Mouse (Mus musculus) gastrocnemius, postnatal 14 days (tissue): ENCODE data around the gene Casp8. TPM values are rescaled to one million over a fixed set of nuclear protein-coding genes. Genes with fewer than 3 reads are reported as not detected.
"Not testable (repeated sequence)": the region's sequence is repeated elsewhere in the genome, so short reads cannot be mapped to it uniquely, and the experiment has no call there.

Source experiments
- DNase-seq: peaks from one replicate; pipeline ENCODE4 v3.0.0; 2021; ENCODE audit warnings: mixed read lengths
- intact Hi-C: fragments of 180-260 bp; cut with DNase I; formaldehyde crosslinking; loops from one replicate; pipeline ENCODE4 v1.15.1; 2025; ENCODE audit warnings: low total_unique reads
- long read RNA-seq, 2 experiments: library from polyadenylated mRNA; stranded (forward); transcript quantifications; one replicate each; pipeline ENCODE4 v2.0.0; 2021
- total RNA-seq, 2 experiments: library from RNA; stranded (reverse); gene quantifications; 2 replicates each; pipeline ENCODE4 v1.2.3; 2021

Casp8 gene
- total RNA-seq, result 1 to 10 TPM; 6.6 to 8.0 TPM
- long read RNA-seq, experiment 1, partial matches to known transcripts, result 0 of 4 reads
- long read RNA-seq, experiment 1, other reads (novel, unspliced or antisense), result 0 of 4 reads
- long read RNA-seq, experiment 2, transcript Casp8-201 (9 exons, 2,585 nt), result major isoform, 6 of 6 reads
- long read RNA-seq, experiment 2, partial matches to known transcripts, result 0 of 6 reads
- long read RNA-seq, experiment 2, other reads (novel, unspliced or antisense), result 0 of 6 reads

- DNase-seq, result peak; percentile 41
- intact Hi-C loops, result no loop called here
Observed at GRCm38 (mm10) chr1:58795291-58796058, at the start of gene Casp8. Gene Casp8 (plus strand): TSS chr1:58795374.

DNA sequence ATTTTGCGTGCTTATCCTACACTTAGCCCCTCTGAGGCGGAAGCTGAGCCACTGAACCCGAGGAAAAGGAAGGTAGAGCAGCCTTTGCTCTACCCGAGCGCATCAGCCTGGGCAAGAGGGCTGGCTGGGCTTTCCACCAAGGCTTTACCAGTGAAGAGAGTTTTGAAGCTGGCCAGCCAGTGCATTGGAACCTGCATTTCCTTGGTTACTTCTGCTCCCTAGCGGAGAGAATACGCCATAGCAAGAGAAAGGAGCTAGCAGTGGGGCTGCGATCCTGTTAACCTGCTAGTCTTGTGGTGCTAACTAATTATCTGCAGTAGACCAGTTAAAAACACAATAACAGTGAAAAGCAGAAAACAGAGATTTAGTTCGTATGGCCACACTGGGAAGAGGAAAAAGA, 48.3 kb upstream of the Casp8 start:
- intact Hi-C loops, result no loop called here
- peak; percentile 37 for DNase-seq

DNA sequence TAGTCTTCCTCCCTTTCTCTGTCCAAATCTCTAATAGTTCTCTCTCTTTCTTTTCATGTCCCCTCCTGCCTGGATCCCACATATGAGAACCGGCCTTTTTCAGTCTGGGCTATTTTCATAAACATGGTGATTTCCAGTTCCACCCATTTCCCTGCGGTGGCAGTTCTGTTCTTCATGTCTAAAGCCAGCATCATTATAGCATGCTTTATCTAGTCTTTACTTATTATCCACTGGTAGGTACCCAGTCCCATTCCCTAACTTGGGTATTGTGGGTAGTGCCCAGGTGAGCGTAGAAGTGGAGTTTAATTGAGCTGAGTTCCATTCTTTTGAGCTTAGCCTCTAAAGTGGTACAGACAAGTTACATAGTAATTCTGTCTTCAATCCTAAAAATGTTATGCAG, 35.7 kb upstream of the Casp8 start:
- intact Hi-C loops, result no loop called here
- no peak for DNase-seq

GRCm38 (mm10) chr1:58760581-58760980, 34.6 kb upstream of the Casp8 start:
- DNase-seq, result no peak
- intact Hi-C loops, result no loop called here

DNA sequence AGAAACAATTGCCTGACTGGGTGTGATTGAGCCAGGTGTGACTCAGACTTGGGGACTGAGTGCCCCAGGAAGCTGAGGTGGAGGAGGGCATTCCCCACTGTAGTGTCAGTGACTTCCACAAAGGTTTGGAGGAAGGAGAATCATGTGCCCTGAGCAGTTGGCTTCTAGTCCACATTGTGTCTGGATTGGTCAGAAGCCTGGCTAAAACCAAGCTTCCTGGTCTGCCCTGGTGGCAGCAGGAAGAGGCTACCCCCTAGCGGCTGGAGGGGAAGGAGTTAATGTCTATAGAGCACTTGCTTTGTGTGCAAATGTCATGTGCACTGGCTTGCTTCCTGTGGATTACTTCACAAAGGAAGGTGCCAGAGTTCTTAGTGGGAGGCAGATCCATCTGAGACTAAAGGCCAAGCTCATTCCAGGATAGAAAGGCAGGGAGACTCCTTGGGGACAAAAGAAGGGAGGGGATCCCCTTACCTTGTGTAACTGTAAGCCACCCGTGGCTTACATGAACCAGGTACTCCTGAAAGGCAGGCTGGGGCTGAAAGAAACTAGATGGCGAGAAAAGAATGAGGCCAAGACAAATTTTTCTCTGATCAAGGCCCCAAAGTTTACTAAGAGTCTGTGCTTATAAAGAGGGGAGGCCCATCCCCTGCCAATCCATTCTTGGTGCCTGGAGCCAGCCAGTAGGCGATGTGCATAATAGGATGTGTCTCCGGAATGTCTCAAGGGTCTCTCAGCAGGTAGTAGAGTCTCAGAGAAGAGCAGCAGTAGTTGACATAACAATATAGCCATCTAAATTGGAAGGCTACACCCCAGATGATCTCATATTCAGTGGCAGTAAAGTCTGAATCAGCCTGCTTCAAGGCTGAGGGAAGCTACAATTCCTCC, 33.5 kb upstream of the Casp8 start:
- DNase-seq, result peak; percentile 19
- intact Hi-C loops, result not testable (repeated sequence)

DNA sequence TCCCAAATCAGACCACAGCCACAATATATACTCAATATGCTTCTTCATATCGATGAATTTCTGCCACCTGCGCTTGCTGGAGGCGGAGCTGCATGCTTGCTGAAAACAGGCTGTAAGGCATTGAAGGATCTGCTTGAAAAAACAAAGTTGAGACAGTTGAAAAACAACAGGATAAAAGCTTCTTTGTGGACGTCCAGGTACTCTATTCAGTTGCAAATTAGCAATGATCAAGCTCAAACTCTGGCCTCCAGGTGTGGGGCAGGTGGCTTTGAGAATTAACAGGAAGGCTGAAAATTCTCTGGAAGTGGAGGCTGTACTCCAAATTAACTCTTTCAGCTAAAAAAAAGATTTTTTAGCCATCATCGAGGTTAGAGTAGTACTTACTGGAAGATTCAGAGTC, 32.6 kb upstream of the Casp8 start:
- no peak for DNase-seq
- intact Hi-C loops, result no loop called here

DNA sequence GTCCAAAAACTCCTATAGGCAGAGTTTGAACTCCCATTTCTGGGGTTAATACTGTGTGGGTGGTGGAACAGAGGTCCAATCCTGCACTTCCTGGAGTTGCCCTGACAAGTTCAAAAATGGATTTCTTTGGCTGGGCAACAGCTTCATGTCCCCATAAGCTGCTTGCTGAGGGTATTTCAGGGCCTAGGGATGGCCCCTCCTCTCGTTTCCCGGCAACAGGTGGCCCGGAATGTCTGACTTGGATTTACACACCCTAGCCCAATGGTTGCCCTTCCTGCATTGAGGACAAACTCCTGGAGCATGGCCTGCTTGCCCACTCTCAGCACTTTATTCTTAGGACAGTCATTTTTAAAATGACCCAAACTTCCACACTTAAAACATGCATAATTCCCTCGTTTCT, 28.7 kb upstream of the Casp8 start:
- DNase-seq, intact Hi-C loops: not testable (repeated sequence)

DNA sequence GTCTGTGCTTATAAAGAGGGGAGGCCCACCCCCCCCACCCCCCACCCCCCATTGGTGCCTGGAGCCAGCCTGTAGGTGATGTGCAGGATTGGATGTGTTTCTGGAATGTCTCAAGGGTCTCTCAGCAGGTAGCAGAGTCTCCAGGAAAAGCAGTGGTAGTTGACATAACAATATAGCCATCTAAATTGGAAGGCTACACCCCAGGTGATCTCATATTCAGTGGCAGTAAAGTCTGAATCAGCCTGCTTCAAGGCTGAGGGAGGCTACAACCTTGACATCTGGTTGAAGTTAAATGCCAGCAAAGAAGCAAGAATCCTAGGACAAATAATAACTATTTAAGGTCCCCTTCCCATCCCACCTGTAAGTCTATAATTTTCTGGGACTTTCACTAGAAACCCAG, 26.0 kb upstream of the Casp8 start:
- DNase-seq, result no peak
- intact Hi-C loops, result no loop called here

GRCm38 (mm10) chr1:58769701-58770100, 25.5 kb upstream of the Casp8 start:
- no peak for DNase-seq
- intact Hi-C loops, result loop anchor here (5.0 kb wide), 2 partner anchors 373 to 468 kb away; partner anchors contain the start of gene Als2

GRCm38 (mm10) chr1:58770111-58770720, 25.0 kb upstream of the Casp8 start:
- intact Hi-C loops, result loop anchor here (5.0 kb wide), 2 partner anchors 372 to 467 kb away; partner anchors contain the start of gene Als2

DNA sequence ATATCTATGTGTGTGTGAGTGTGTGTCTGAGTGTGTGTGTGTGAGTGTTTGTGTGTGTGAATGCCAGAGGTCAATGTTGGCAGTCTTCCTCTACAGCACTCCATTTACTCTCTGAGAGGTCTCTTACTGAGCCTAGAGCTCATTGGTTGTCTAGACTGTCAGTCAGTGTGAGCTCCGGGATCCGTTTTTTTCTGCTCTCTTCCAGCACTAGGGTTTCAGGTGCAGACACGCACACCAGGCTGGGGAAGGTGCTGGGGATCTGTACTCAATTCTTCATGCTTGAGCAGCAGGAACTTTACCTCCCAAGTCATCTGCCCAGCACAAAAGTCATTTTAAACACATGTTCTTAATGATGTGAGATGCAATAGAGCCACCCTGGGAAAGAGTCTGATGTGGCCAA, 23.1 kb upstream of the Casp8 start:
- no peak for DNase-seq

More at GRCm38 (mm10) chr1:58770111-58770720, 25.0 kb upstream of the Casp8 start:
- DNase-seq, result no peak

DNA sequence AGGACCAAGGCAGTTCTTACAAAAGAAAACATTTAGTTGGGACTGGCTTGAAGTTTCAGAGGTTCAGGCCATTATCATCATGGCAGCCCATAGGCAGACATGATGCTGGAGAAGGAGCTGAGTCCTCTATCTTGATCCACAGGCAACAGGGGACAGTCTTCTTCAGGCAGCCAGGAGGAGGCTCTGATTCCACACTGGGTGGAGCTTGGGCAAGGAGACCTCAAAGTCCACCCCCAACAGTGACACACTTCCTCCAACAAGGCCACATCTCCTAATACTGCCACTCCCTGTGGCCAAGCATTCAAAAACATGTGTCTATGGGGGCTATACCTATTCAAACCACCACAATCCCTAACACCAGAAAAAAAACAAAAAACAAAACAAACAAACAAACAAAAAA, 21.9 kb upstream of the Casp8 start:
- intact Hi-C loops, result loop anchor here (5.0 kb wide), 2 partner anchors 369 to 464 kb away; partner anchors contain the start of gene Als2
- no peak for DNase-seq

More for the DNA sequence above, 23.1 kb upstream of the Casp8 start:
- intact Hi-C loops, result loop anchor here (5.0 kb wide), 2 partner anchors 370 to 465 kb away; partner anchors contain the start of gene Als2

- intact Hi-C loops, result loop anchor here (5.0 kb wide), 2 partner anchors 368 to 463 kb away; partner anchors contain the start of gene Als2
- no peak for DNase-seq
Observed at GRCm38 (mm10) chr1:58773905-58774304, 21.3 kb upstream of the Casp8 start.

DNA sequence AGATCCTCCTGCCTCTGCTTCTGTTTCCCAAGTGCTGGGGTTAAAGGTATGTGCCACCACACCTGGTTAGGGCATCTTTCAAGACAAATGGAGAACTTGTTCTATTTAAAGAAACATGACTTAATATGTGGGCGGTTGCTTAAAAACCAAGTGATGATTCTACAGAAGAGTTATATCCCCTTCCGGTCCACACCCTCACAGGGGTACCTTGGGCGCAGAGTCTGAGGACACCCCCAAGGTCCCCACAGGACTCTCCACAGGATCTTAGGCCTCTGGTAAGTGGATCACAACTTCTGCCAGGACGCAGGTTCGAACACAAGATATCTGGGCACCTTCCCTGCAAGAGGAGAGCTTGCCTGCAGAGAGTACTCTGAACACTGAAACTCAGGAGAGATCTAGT, 19.8 kb upstream of the Casp8 start:
- no peak for DNase-seq
- intact Hi-C loops, result no loop called here

DNA sequence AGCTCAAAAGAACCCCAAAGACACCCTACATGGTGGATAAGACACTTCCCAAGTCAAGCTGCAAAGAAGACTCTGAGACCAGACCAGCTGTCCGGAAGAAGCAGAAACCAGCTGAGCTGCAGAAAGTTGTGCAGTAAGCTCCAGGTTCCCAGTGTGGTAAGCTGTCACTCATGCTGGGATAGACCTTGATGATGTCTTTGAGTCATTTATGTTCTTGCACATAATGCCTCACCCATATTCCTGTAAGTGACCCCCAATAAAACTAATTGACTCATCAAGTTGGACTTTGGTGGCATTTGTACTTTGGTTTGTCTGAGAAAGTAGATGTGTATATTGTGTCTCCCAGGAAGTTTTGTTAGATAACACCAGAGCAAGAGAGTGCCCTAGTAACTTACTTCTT, 17.6 kb upstream of the Casp8 start:
- intact Hi-C loops, result no loop called here

GRCm38 (mm10) chr1:58778226-58778625, 16.9 kb upstream of the Casp8 start:
- DNase-seq, result no peak
- intact Hi-C loops, result no loop called here

More for the DNA sequence above, 17.6 kb upstream of the Casp8 start:
- no peak for DNase-seq

DNA sequence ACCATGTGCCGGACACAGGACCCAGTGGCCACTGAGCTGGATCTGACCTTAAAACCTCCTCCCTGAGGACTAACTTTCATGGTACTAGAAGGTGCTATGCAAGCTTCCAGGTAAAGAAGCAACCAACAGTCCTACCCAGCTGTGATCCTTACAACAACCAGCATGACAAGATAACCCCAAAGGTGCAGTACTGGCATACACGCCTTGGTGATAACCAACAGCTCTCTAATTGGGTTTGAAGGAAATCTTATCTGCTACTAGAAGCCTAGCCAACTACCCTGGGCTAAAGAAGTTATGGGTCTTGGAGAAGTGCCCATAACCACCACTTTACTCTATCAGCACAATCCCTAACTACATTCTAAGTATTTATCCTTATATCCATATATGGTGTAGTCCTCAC, 8.9 kb upstream of the Casp8 start:
- intact Hi-C loops, result no loop called here
- DNase-seq, result no peak

- no peak for DNase-seq
- intact Hi-C loops, result no loop called here
Observed at GRCm38 (mm10) chr1:58788410-58788809, 6.8 kb upstream of the Casp8 start.

- intact Hi-C loops, result no loop called here
- no peak for DNase-seq
Observed at GRCm38 (mm10) chr1:58794705-58795104, 469 bp upstream of the Casp8 start.

DNA sequence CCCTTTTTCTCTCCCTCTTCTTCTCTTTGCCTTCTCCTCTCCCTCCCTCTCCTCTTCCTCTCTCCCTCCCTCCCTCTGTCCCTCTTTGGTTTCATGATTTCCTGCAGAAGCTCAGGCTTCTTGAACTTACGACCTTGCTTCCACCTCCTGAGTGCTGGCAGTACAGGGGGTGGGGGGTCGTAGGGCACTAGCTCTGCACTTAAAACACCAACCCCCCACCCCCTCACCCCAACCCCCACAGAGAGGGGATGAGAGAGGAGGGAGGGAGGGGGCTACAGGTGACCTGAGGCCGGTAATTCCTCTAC, 837 bp downstream of the Casp8 start:
- DNase-seq, result no peak
- intact Hi-C loops, result no loop called here
